Mouse (Mus musculus) spleen, adult 2 months (tissue): ENCODE data around the gene Srp72. TPM values are rescaled to one million over a fixed set of nuclear protein-coding genes. Genes with fewer than 3 reads are reported as not detected.
"Not testable (repeated sequence)": the region's sequence is repeated elsewhere in the genome, so short reads cannot be mapped to it uniquely, and the experiment has no call there.

ENCODE experiments used
- DNase-seq, 2 experiments: peaks; one replicate each; pipeline versions ENCODE4 v3.0.0 to v3.0.0-alpha.2; 2012 to 2021; ENCODE audit warnings: low spot score in 2 of 2, low read depth in 1 of 2
- H3K27ac ChIP-seq: fragments of 200-500 bp; 2 replicates; pipeline ENCODE4 v1.5.1; 2012; ENCODE audit warnings: low read length, inconsistent platforms; ENCODE audit not compliant: insufficient read depth
- H3K27me3 ChIP-seq: fragments of 200-500 bp; 2 replicates; pipeline ENCODE4 v1.6.1; 2012; ENCODE audit warnings: mild to moderate bottlenecking, moderate library complexity, low read length, inconsistent platforms; ENCODE audit not compliant: control insufficient read depth, insufficient read depth
- H3K36me3 ChIP-seq: fragments of 200-500 bp; 2 replicates; pipeline ENCODE4 v1.6.1; 2012; ENCODE audit warnings: mild to moderate bottlenecking, low read length, inconsistent platforms; ENCODE audit not compliant: control insufficient read depth, insufficient read depth
- H3K4me1 ChIP-seq: fragments of 200-500 bp; 2 replicates; pipeline ENCODE4 v1.6.1; 2011; ENCODE audit warnings: inconsistent platforms; ENCODE audit not compliant: control insufficient read depth, insufficient read depth, insufficient read length
- H3K4me3 ChIP-seq: fragments of 200-500 bp; 2 replicates; pipeline ENCODE4 v1.5.1; 2011; ENCODE audit warnings: mild to moderate bottlenecking, inconsistent platforms; ENCODE audit not compliant: insufficient read depth, insufficient read length; ENCODE audit errors: extremely low read depth
- CTCF ChIP-seq: fragments of 200-500 bp; IDR thresholded peaks from 2 replicates; pipeline ENCODE4 v1.5.1; 2011; ENCODE audit warnings: mild to moderate bottlenecking, inconsistent platforms; ENCODE audit not compliant: insufficient read depth, insufficient read length, insufficient replicate concordance; ENCODE audit errors: extremely low read depth
- POLR2A ChIP-seq: fragments of 200-500 bp; IDR thresholded peaks from 2 replicates; pipeline ENCODE4 v1.6.1; 2011; ENCODE audit warnings: low read depth, low read length, inconsistent platforms
- WGBS: fragments of 180-500 bp; shearing (Covaris S2); methylation state at CpG from one replicate; pipeline ENCODE4 v1.1.7; 2018; 5-methylcytosine and 5-hydroxymethylcytosine counted together
- polyA plus RNA-seq: library from polyadenylated mRNA; depleted of rRNA; stranded (reverse); fragments of >200 nt; gene quantifications from 2 replicates; pipeline ENCODE4 v1.2.3, GENCODE M21; 2012

Gene Srp72
- polyA plus RNA-seq, 1 experiment: 12.6 TPM

GRCm38 (mm10) chr5:76962545-76962944 is 11.9 kb upstream of the Srp72 start:
- Histone ChIP-seq H3K27me3 (no peaks in the 10 kb centered on the region), H3K27ac (no peak overlapping the region), H3K4me3 (no peak overlapping the region), H3K4me1 (no peaks in the 10 kb centered on the region), H3K36me3 (peaks cover 36% of the 10 kb centered on the region)
- TF ChIP-seq POLR2A (no peak), CTCF (no peak)
- DNase-seq: no peak
- WGBS: 90% methylated on average over 11 of the region's 11 CpGs

DNA sequence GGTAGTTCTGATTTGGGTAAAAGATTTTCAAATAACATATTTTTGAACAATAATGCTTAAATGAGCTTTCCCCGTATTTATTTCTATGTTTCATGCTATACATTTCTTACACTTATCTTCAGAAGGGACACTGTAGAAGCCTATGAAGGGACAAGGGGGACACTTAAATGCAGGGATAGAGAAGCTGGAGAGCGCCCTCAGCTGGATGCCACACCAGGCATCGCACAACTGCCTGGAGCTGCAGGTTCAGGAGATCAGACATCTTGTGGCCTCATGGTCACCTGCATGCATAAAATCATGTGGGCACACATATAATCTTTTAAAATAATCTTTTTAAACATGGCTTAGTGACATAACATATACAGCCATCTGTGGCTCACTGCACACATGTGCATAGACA is 9.8 kb upstream of the Srp72 start:
- H3K27me3 ChIP-seq: no peaks in the 10 kb centered on the region
- TF ChIP-seq POLR2A (no peak), CTCF (no peak)
- H3K36me3 ChIP-seq: peaks cover 37% of the 10 kb centered on the region
- H3K4me1 ChIP-seq: no peaks in the 10 kb centered on the region
- H3K4me3 ChIP-seq: no peak overlapping the region
- 93% methylated on average over 3 of the region's 3 CpGs for WGBS
- H3K27ac ChIP-seq: no peak overlapping the region
- no peak for DNase-seq

GRCm38 (mm10) chr5:76969250-76969649 is 5.2 kb upstream of the Srp72 start:
- H3K27me3 ChIP-seq: no peaks in the 10 kb centered on the region
- peaks cover 6% of the 10 kb centered on the region for H3K4me1 ChIP-seq
- H3K36me3 ChIP-seq: peaks cover 22% of the 10 kb centered on the region
- no peak for TF ChIP-seq CTCF
- no peak for TF ChIP-seq POLR2A
- WGBS: 88% methylated on average over 5 of the region's 5 CpGs
- H3K27ac ChIP-seq: no peak overlapping the region
- no peak overlapping the region for H3K4me3 ChIP-seq
- DNase-seq: no peak

DNA sequence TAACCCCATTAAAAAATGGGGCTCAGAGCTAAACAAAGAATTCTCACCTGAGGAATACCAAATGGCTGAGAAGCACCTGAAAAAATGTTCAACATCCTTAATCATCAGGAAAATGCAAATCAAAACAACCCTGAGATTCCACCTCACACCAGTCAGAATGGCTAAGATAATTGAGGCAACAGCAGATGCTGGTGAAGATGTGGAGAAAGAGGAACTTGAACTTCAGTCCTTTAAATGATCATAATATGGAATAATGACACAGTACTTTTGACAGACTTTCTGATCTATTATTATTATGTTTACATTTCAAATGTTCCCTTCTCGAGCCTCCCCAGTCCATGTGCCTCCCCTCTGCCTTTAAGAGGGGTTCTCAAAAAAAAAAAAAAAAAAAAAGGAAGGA is 3.4 kb upstream of the Srp72 start:
- DNase-seq, H3K27me3 ChIP-seq, H3K4me1 ChIP-seq, H3K4me3 ChIP-seq, H3K27ac ChIP-seq: not testable (repeated sequence)
- H3K36me3 ChIP-seq: peaks cover 14% of the 10 kb centered on the region
- 74% methylated on average over 1 of the region's 1 CpGs for whole genome bisulfite sequencing

DNA sequence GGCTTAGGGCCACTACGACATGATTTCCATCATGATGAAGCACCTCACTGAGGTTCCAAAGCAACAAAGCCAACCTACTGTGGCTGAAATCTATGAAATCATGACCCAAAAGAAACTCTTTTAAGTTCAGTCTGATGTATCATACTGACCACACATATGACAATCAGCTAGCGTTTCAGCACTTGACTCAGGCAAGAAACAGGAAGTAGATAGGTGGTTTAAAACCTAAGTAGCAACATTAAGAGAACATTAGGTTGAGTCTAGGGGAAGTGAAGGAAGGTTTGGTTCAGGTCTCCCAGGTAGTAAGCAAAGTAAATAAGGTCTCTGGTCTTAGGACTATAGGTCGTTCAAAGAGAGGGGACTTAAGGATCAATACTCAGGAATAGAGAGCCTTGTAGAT is 995 bp upstream of the Srp72 start:
- Histone ChIP-seq H3K27ac (no peak overlapping the region), H3K27me3 (no peaks in the 10 kb centered on the region; the same call in 1 of the 2 replicates), H3K4me3 (peak overlapping the region; percentile 79; the same call in 1 of the 2 replicates), H3K36me3 (peaks cover 15% of the 10 kb centered on the region), H3K4me1 (peaks cover 9% of the 10 kb centered on the region)
- WGBS: 32% methylated on average over 3 of the region's 3 CpGs
- DNase-seq: no peak
- TF ChIP-seq POLR2A (no peak), CTCF (no peak)

- TF ChIP-seq POLR2A (no peak), CTCF (no peak)
- Histone ChIP-seq H3K4me1 (peaks cover 9% of the 10 kb centered on the region), H3K27me3 (no peaks in the 10 kb centered on the region; the same call in 1 of the 2 replicates), H3K27ac (no peak overlapping the region), H3K4me3 (peak overlapping the region; percentile 79), H3K36me3 (peaks cover 13% of the 10 kb centered on the region)
- WGBS: 1% methylated on average over 17 of the region's 17 CpGs
- no peak for DNase-seq
Observed at GRCm38 (mm10) chr5:76974207-76974553, 303 bp upstream of the Srp72 start.

DNA sequence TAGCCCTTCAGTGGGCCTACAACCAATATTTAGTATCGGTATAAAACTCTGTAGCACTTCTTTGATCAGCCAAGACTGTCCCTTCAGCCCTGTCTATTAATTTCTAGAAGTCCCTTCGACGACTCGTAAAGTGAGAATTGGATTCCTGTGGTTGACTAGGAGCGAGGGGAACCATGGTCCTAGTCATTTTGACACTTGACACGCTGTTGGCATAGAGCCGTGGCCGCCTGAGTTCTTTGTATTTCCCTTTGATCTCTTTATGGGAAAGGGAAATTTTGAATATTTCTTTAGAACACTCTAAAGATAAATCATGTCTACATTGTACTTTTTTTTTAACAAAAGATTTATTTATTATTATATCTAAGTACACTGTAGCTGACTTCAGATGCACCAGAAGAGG is 1.3 kb downstream of the Srp72 start:
- no peaks in the 10 kb centered on the region; the same call in 1 of the 2 replicates for H3K27me3 ChIP-seq
- no peak for DNase-seq
- peaks cover 20% of the 10 kb centered on the region for H3K36me3 ChIP-seq
- peaks cover 9% of the 10 kb centered on the region for H3K4me1 ChIP-seq
- H3K4me3 ChIP-seq: no peak overlapping the region
- no peak overlapping the region for H3K27ac ChIP-seq
- WGBS: 83% methylated on average over 8 of the region's 8 CpGs
- TF ChIP-seq POLR2A: no peak
- TF ChIP-seq CTCF: no peak
